Mouse (Mus musculus) bone marrow macrophage, adult 2 months (primary cell): ENCODE measurements around the gene Extl2. TPM values are rescaled to one million over a fixed set of nuclear protein-coding genes. Genes with fewer than 3 reads are reported as not detected.

Source experiments
- H3K27ac ChIP-seq: 2 replicates; pipeline ENCODE4 v1.5.1; 2012; ENCODE audit warnings: low read depth, low read length; ENCODE audit not compliant: insufficient read depth
- H3K4me1 ChIP-seq: 2 replicates; pipeline ENCODE4 v1.6.1; 2012; ENCODE audit warnings: low read length; ENCODE audit not compliant: control insufficient read depth, insufficient read depth
- H3K4me3 ChIP-seq: 2 replicates; pipeline ENCODE4 v1.5.1; 2012; ENCODE audit warnings: mild to moderate bottlenecking, low read length, moderate library complexity; ENCODE audit not compliant: insufficient read depth
- CTCF ChIP-seq: IDR thresholded peaks from 2 replicates; pipeline ENCODE4 v1.5.1; 2012; ENCODE audit warnings: low read depth, mild to moderate bottlenecking, low read length, moderate library complexity
- POLR2A ChIP-seq: IDR thresholded peaks from 2 replicates; pipeline ENCODE4 v1.6.1; 2012; ENCODE audit warnings: mild to moderate bottlenecking, low read depth, low read length, borderline replicate concordance
- polyA plus RNA-seq: library from polyadenylated mRNA; stranded (reverse); fragments of >200 nt; gene quantifications from 2 replicates; pipeline ENCODE4 v1.2.4, GENCODE M21; 2012; ENCODE audit not compliant: missing spikeins, insufficient read depth, insufficient read length

The Extl2 gene
- polyA plus RNA-seq, 1 experiment, result 9.8 TPM

DNA sequence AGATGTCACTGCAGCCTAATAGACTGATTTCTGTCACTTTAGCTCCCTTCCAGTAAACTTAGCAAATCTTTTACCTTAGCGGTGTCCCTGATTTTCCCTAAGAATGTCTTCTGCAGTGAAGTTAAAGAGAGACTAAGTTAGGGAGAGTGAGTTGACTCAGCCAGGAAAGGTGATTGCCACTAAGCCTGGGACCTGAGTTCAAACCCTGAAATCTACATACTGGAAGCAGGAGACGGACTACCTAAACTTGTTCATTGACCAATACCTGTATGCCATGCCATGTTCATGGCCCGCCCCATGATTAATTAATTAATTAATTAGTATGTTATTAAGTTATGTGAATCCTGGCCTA lies 26.6 kb downstream of the Extl2 start:
- Histone ChIP-seq H3K27ac (no peak overlapping the region), H3K4me3 (no peak overlapping the region), H3K4me1 (no peaks in the 10 kb centered on the region)
- TF ChIP-seq POLR2A (no peak), CTCF (no peak)

DNA sequence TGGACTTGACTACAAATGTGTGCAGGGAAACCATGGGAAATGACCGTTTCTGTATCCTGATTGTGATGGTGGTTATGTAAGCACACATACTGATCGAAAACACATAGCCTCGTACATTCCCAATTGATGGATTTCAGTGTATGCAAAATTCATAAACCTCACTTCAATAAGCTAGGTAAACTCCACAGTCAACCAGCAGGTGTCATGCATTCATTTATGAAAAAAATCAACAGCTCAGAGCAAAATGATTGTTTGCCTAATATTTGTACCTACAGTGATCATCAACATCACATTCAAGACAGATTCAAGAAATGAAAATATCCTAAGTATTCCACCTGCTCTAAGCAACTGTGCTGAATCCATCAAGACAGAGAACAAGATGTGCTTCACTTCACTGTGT lies 33.5 kb downstream of the Extl2 start:
- no peak for TF ChIP-seq POLR2A
- no peak for TF ChIP-seq CTCF
- Histone ChIP-seq H3K27ac (no peak overlapping the region), H3K4me1 (no peaks in the 10 kb centered on the region), H3K4me3 (no peak overlapping the region)

DNA sequence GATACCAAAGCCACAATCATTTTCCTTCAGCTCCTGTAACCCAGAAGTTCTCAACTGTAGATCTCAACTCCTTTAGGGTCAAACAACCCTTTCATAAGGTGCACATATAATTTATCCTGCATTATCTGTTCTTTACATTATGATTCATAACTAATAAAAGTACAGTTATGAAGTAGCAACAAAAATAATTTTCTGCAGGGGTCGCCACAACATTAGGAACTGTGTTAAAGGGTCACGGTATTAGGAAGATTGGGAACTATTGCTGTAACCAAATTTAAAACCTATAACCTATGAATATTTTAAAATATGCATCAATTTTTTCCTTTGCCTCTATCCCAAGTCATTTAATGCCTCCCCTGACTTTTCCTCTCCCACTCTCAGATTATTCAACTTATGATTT lies 38.7 kb downstream of the Extl2 start:
- H3K4me1 ChIP-seq, result no peaks in the 10 kb centered on the region
- TF ChIP-seq POLR2A (no peak), CTCF (no peak)

DNA sequence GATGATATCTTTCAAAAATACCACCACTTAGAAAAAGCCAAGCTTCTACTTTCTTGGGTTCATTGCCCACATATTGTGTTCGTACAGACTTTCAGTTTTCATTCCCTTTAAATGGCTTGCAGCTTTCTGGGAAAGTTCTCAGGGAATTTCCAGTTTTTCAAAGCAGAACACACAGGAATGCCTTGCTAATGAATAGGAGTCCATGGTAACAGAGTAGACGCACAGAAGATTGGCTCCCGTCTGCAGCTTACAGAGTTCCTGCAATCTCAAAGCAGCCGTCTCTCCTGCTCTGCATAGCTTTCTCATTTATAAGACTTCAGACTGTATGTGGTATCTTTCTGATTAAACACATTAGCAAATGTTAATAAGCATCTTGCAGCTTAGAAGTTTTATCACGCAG lies 39.8 kb downstream of the Extl2 start:
- no peak overlapping the region for H3K4me3 ChIP-seq
- no peaks in the 10 kb centered on the region for H3K4me1 ChIP-seq
- no peak overlapping the region for H3K27ac ChIP-seq
- TF ChIP-seq CTCF, result no peak
- TF ChIP-seq POLR2A, result no peak

More for the DNA sequence above, 38.7 kb downstream of the Extl2 start:
- H3K27ac ChIP-seq, result no peak overlapping the region
- H3K4me3 ChIP-seq, result no peak overlapping the region

DNA sequence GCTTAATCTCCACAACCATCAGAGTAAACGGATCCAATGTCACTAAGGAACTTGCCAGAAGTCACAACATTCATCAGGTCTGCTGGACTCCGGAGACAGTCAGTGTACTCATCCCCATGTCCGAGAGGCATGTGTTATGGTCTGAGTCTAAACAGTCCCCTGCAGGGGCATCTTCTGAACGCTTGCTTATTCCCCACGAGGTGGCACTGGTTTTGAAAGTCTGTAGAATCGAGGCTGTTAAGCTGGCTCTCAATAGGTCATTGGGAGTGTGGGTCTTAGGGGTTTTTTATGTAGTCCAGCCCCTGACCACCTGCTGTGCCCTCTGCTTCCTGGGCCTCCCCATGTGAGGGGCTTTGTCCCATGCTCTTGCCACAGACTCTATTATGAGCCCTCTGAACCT lies 49.8 kb downstream of the Extl2 start:
- no peak for TF ChIP-seq POLR2A
- TF ChIP-seq CTCF, result no peak
- no peak overlapping the region for H3K4me3 ChIP-seq
- H3K27ac ChIP-seq, result no peak overlapping the region
- H3K4me1 ChIP-seq, result 0 out of 2 replicates have a peak, but pooled peaks cover 3% of the 10 kb centered on the region

DNA sequence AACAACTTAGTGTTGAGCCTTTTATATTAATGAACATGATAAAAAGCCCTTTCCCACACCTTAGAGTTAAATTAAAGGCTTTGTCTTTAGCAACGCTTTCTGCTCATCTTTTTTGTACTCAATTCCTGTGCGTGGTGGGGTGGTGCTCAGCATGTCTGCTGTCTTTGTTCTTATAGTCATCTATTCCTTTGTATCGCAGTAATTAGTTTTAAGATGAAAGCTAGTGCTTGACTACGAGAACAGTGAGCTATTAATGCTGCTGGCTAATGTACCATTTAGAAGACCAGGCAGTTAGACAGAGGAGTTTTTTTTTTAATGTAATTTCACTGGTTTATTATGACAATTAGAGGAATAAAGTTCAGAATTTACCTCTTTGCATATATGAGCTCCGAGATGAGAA lies 53.1 kb downstream of the Extl2 start:
- no peak for TF ChIP-seq CTCF
- TF ChIP-seq POLR2A, result no peak
- Histone ChIP-seq H3K4me1 (no peaks in the 10 kb centered on the region), H3K27ac (no peak overlapping the region), H3K4me3 (no peak overlapping the region)

DNA sequence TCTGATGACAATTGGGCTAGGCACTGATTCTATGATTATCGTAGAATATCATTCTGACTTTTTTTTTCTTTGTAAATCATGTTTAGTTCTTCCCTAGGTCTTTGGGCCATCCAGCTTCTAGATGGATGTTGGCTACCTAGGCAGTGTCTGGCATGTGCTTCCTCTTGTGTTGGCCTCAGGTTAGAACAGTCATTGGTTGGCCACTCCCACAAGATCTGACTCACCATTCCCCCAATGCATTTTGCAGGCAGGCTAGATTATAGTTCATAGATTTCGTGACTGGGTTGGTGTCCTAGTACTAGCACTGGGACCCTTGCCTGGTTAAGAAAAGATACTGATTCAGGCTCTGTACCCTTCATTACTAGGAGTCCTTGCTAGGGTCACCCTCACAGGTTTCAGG lies 54.9 kb downstream of the Extl2 start:
- H3K27ac ChIP-seq, result no peak overlapping the region
- TF ChIP-seq CTCF (no peak), POLR2A (no peak)
- H3K4me1 ChIP-seq, result peaks cover 1% of the 10 kb centered on the region; the same call in 1 of the 2 replicates
- H3K4me3 ChIP-seq, result no peak overlapping the region

DNA sequence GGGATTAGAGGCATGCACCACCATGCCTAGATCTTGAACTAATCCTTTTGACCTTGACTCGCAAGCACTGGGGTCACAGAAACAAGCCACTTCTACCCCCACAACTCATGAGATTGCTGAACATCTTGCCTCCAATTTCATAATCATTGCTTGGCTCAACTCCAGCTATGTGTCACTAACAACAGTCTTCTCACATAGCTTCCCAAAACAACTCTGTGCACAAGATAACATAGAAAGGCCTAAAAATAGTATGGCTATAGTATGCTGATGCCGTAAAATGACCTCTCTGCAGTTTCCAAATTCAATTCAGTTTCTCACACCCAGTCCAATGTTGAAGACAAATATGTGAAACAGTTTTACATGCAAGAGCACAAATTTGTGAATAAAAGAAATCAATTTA lies 65.3 kb downstream of the Extl2 start:
- peaks cover 12% of the 10 kb centered on the region for H3K4me1 ChIP-seq
- TF ChIP-seq POLR2A, result no peak
- no peak for TF ChIP-seq CTCF
- no peak overlapping the region for H3K27ac ChIP-seq
- no peak overlapping the region for H3K4me3 ChIP-seq

DNA sequence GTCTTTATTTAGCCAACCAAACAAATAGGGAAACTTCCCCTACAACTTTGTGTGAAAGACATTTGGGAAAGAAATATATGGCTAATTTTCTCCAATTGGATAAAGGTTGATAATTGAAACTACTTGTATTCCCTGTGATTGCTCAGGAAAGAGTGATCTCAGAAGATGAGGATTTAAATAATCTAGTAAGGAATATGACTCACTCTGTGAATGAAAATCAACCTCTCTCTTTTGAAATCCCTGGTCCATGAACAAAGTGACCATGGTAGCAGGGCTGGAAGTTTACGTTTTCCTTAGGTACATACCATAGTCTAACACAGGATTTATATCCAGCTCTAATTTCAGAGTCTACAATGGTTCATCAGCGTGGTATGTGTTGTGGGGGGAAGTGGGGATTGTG lies 69.5 kb downstream of the Extl2 start:
- no peak for TF ChIP-seq CTCF
- TF ChIP-seq POLR2A, result no peak
- peaks cover 11% of the 10 kb centered on the region for H3K4me1 ChIP-seq
- H3K27ac ChIP-seq, result no peak overlapping the region
- H3K4me3 ChIP-seq, result no peak overlapping the region

DNA sequence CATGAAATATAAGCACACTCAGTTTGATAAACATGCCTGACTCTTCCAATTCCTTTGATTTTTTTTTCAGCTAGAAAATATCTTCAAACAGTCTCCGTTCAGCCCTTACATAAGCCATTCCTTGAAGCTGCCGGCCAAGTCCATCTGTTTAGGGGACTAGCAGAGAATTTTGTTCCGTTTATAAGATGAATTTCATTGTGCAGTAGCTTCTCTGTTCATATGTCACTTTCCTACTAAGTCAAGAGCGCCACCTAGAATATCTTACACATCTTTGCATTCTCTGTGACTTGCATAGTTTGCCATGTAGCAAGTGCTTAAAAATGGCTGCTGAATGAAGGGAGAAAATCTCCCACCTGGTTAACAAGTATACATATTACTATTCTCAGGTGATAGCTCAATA lies 71.2 kb downstream of the Extl2 start:
- H3K27ac ChIP-seq, result no peak overlapping the region
- TF ChIP-seq POLR2A (no peak), CTCF (no peak)
- H3K4me1 ChIP-seq, result peaks cover 5% of the 10 kb centered on the region; the same call in 1 of the 2 replicates
- H3K4me3 ChIP-seq, result no peak overlapping the region

Other genes with a start within 250 kb of the Extl2 start
- 8.9 and 9.2 TPM in 2 replicates for gene Dph5, start 119.6 kb upstream of the Extl2 start, polyA plus RNA-seq
- 33.3 and 38.7 TPM in 2 replicates for gene Slc30a7, start 56 bp upstream of the Extl2 start, polyA plus RNA-seq
- 1.1 and 1.3 TPM in 2 replicates for gene Vcam1, start 122.2 kb downstream of the Extl2 start, polyA plus RNA-seq
- gene Gpr88, start 246.0 kb downstream of the Extl2 start, polyA plus RNA-seq, result not detected in 2 replicates